Mouse (Mus musculus): ENCODE measurements around the gene Bcl11a.

Bcl11a gene

DNA sequence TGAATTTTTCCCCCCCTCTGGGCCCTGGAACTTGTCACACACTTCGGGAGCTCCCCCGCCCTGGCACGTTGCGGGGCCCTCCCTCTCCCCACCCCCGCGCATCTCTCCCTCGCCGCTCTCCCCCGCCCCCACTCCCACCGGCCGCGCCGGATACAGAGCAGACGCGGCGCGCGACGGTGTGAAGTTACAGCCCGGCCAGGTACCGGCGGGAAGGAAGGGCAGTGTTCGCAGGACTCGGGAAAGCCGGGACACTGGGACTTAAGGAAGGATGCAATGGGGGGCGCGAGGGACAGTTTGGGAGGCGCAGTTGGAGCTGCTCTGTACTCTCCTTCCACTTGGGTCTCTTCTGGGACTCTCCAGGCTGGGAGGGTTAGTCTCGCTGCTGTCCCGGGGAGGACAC, 2.7 kb downstream of the Bcl11a start:
- DNase-seq, result peak; percentile 33 to 51

DNA sequence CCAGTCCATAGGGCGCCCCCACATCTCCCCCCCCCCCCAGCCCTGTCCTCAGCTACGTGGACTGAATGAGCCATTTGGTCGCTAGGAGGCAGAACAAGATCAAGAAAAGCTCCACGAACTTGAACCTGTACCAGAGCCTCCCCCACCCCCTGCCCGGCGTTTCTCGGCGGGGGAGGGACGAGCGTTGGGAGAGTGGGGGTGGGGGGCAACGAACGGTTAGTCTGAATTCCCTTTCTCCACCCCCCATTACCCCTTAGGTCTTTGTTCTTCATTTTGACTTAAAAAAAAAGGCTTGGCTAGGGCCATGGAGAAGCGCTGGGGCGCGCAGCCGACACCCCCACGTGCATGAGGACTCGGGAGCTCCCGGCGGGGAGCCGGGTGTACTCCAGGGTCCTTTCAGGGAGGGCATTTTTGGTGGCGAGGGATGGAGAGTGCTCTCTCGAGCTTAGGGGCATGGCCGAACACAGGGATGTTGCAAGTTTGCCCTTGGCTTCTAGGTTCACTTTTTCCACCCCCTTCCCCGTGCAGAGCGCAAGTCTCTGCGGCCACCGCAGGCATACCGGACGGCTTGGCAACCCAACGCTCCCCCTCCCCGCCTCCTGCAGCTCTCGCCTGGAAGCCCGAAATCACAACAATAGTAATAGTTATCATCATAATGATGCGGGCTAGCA, 3.3 kb downstream of the Bcl11a start:
- peak; percentile 58 to 70 for DNase-seq

DNA sequence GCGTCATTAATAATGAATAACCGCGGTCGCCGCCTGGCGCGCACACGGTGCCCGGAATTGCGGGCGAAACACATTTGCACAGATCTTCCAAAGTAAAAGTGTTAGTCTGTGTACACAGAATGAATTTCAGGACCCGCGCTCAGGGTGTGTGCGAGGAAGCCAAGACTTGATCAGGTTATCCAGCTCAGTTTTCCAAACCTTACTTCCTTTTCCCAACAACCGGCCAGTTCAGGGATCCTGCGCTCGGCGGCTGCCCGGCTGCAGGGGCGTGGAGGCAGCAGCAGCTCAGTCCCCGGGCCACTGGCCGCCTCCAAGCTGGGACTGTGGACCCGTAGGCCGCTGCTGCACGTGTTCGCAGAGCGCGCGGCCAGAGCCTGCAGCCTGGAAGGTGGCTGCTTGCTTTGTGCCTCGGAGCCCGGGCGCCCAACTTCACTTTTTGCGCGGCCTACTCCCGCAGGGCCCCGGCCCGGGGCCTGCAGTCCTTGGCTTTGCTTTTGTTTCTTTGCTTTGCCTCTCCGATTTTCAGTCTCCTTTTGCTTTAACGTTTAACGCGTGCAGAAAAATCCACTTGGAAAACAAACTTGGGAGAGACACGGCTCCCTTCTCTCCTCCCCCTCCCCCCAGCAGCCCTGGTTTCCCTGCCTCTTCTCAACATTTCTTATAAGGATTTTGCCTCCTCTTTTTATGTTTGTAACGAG, 4.0 kb downstream of the Bcl11a start:
- peak; percentile 44 to 53 for DNase-seq

DNA sequence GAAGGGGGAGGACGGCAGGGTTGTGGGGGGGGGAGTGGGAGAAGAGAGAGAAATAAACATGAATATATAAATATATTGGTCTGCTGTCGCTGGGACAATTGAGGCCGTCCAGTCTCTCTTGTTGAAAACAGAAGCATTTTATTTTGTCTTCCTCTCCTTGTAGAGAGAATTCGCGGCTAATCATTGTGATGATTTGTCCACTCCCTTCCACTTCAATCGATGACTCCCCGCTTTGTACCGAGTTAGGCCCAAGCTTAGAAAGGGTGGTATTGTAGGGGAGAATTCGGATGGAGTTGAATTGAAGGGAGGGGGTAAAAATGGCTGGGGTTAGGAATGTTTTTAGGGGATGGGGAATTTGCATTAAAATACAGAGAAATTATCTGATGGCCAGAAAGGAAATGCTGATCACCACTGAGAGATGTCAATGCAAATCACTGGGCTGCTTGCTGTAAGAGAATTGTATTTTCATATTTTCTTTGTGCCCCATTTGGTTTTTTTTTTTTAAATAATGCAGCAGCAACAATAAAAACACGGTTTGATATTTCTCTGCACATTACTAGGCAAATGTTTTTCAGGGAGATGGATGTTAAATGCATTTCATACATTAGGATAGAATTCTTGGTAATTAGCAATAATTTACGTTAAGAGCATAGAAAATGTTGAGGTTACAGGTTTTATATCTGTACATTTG, 4.7 kb downstream of the Bcl11a start:
- no peak for DNase-seq

DNA sequence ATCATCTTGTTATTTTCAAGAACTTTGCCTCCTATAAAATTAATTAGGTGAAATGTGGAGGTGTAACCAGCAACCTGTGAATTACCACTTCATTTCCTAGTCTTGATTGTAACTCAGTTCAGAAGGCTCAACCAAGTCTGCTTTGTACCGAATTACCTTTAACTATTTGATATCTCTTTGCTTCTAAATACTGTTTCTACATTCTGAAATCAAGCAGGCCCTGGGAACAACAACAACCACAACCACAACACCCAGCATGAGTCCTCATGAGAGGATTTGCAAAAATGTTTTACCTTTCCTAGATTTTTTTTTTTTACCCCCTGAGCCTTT, 5.2 kb downstream of the Bcl11a start:
- DNase-seq, result no peak

DNA sequence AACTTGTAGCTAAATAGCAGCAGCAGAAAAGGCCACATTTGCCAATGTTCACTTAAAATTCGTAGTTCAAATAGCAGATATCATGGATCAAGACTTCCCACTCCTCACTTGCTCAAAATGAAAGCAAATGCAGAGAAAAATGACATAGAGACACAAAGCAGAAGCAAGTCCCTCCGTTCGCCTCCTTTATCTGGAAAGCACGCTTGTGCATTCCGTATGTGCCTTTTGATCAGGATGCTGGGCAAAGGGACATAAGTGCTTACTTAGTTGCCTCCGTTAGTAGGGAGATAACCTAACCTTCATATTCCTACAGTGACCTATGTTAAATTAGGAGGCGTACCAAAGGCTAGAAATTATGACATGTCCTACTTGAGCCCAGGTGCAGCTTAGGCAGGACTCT, 5.6 kb downstream of the Bcl11a start:
- DNase-seq, result no peak

DNA sequence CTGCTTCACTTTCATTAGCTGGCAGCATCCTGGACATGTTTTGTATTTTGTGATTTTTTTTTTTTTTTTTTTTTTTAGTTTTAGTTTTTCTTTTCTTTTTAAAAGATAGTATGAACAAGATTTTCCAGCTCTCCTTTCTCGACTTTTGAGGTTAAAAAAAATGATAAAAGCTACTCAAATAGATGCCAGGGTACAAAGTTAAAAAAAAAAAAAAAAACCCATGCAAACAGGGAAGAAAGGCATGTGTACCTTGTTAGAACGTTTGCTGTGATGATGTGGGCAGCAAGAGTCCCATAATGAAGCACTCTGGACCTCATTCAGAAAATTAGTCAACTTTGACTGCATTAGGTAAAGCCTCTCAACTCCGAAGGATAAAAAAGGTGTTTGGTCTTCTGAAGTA, 6.2 kb downstream of the Bcl11a start:
- no peak for DNase-seq

DNA sequence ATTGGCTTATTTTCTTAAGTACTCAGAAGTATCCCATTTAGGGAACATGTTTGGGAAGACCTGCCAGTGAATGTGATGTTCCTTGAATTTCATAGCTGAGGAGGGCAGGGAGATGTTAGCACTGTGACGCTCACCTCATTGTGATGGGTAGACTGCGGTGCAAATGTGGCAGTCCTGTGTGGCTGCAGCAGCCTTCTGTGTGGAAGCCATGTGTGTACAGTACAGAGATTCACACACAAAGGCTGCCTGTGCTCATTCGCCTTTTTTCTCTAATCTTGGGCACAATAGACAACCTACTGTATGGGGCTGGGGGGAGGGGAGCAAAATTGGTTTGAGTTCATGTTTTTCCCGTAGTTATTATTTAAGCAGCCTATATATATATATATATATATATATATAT, 6.7 kb downstream of the Bcl11a start:
- DNase-seq, result no peak

DNA sequence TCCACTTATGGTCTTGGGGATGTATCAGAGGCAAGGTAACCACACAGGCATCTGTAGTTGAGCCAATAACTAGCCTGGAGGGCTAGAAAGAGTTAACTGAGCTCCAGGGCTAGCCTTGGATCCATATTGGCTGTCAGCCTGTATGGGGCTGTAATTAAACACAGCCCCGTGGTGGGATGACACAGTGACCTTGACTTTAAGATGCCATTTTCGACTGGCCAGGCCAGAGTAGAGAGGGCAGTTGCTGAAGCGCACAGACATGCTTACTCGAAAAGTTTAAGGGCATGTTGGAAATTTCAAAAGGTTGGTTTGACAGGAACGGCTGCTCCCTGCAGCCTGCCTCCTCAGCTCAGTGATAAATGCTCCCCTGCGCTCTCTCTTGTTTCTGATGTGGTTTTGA, 8.1 kb downstream of the Bcl11a start:
- no peak for DNase-seq

DNA sequence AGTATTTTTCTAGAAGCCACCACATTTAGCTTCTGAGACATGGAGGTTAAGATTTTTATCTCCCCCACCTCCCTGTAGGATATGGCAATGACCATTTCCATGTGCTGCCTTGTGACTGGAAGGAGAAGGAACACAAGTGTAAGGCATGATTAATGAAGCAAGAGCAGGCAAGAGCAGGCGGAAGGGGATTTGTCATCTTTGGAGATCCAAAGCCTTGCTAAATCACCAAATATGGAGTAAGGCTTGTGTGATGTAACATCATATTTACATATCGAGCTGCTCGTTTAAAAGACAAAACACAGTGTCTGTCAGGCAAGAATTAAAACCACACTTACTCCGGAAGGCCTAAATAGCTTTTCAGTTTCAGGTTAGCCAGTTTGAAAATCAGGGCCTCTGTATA, 9.2 kb downstream of the Bcl11a start:
- no peak for DNase-seq

DNA sequence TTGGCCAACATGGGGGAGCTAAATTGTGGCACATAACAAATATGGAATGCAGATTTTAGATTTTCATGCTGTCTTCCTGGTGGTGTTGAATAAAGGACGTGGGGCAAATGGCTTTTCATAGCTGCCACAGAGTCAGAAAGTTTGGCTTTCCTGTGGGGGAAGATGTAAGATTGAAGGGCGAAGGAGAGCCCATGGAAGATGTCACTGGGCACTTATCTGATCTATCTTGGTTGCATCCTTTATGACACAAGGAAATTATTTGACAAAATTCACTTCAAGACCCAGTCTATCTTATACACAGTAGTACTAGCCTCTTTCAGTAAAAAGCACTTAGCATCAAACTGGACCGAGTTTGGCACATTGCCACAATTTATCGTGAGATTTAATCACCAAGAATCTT, 12.6 kb downstream of the Bcl11a start:
- DNase-seq, result no peak

DNA sequence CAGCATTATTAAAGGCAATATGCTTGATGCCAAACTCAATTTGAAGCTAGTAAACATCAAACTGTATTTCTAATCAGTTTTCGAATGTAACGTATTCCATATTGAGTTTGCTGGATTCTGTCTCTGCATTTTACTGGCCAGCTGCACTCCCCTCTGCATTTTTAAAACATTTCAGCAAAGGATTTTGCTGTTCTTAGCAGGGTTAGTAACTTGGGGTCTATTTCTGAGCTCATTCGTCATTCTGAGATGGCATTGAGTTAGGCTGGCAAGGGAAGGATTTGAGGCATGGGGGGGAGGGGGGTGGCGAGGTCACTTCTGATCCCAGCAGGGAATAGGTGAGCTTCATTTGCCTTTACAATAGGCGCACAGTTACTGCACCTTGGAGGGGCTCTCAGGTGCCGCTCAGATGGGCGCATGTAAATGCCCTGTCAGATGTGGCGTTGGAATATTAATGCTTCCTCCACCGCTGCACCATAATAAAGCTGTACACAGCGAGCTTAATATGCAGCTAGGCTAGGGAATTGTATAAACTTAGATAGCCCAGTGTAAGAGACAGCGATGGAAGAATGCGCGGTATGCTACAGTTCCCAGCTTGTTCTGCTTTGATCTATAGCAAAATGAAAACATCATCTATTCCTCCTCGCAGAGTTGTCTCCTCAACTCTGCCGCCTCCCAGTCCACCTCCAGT, 13.7 kb downstream of the Bcl11a start:
- no peak for DNase-seq

DNA sequence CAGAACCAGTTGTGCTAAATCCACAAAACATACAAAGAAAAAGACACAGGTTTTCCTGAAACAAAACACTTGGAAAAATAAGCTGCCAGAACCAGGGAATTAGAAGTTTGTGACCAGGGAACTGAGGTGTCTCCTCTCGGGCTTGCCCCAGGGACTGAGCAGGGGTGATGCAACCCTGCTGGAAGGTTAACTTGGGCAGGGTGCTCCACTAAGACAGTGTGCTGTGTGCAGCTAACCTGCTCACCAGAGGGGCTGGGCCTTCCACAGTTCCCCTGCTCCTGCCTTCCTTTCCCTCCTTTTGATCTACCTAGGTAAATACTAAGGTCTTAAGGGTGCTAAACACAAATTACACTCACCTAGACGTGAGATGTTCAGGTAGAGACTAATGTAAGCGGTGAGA, 14.8 kb downstream of the Bcl11a start:
- no peak for DNase-seq

DNA sequence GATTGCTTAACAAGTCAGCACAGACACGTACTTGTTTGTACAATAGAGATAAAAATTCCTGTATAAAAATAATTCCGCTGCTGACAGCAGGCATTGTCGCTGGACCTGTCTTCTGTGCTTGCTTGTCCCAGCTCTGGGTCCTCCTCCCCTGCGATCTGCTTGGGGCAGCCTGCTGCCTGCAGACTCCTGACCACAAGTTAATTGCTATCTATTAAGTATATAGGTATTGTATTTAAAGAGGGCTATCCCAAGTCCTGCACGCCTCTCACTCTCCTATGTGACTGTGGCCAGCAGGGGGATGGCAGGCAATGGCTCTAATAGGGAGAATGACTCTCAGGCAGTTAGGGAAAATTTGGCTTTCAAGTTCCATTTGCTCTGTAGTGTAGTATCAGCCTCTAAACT, 16.2 kb downstream of the Bcl11a start:
- DNase-seq, result no peak

DNA sequence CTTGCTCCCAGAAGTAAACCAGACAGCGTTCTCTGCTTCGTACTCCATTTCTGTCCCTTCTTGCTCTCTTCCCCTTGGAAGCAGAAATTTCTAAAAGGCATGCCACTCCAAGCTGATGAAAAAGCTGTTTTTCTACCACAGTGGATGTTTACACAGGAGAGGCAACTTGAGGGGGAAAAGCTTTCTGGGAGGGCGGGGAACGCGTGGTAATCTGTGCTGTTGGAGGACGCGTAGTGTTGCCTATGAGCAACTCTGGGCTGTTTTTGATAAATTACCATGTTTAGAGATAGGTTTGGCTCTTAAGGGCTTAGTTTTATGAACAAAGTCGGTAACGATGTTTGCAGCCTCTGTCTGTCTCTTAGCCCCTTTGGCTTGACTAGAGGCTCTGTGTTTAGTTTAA, 17.4 kb downstream of the Bcl11a start:
- DNase-seq, result no peak

DNA sequence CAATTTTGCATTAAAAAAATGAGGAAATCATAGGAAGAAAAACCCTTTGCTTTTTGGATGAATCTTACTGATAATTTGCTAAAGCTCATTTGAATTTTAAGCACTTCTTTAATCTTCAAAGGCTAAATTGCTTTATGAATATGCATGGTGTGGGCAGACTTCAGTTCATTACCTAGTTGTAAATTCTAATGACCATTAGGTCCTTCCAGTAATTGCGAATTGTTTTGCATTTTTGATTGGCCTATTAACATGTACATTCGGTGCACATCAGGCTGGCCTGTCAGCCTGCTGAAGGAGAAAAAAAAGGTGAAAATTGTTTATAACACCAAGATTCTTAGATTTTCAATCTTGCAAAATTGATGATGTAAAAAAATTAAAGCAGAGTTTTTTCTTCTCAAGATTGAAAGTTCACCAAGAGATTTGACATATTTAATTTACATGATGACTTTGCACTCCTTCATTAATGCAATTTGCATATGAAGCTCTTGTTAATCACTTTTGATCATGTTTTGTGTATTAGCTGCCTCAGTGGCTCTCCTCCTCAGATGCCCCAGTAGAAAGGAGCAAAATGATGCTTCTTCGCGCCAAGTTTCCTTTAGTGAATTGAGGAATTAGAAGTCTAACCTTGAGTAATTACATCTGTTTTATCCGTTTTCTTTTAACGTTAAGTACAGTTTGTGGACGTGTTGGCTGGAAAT, 17.9 kb downstream of the Bcl11a start:
- DNase-seq, result no peak

DNA sequence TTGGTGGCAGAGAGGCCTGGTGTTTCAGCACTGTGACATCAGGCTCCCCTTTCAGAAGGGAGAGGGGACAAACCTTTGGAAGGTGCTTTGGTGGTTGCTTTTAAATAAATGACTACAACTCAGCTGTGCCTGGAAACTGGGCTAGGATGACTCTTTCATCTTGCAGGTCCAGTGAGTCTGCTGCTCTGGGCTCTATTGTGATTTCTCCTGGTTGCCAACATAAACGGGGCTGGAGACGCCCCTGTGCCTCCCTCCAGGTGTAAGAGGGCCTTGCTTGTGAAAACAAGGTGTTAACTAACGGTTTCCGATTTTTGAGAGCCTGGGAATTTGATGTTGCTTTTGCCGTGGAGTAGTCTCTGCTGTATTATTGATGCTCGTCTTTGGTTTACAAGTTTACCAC, 18.6 kb downstream of the Bcl11a start:
- no peak for DNase-seq

DNA sequence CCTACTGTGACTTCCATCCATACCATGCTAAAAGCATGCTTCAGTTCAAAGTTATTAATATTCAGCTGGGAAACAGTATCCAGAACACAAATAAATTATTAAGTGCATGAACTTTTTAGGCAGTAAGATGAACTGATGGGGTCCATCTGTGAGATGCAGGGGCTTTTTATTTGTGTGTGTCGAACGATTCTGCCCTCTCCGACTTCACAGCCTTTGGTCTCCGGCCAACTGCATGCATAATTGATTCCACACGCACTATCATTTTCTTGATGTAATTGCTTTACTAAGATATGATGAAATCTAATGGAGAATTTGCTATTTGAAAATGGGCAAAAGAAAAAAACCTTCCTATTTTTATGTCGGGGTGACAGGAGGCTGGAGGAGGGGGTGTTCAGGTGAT, 19.2 kb downstream of the Bcl11a start:
- no peak for DNase-seq

DNA sequence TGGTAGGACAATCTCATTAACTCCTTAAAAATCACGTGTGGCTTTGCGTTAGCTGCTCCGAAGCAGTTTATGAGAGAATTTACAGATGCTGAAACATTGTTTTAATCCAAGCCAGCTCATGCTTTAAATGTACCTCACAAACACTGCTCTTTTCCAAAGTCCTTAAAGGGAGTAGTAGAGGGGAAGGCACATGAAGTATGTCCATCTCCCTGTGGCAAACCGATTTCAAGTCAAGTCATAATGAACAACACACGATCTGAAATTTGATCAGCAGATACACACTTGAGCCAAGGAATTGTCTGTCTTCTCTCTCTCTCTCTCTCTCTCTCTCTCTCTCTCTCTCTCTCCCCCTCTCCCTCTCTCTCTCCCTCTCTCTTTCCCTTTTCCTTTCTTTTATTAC, 20.2 kb downstream of the Bcl11a start:
- DNase-seq, result no peak

DNA sequence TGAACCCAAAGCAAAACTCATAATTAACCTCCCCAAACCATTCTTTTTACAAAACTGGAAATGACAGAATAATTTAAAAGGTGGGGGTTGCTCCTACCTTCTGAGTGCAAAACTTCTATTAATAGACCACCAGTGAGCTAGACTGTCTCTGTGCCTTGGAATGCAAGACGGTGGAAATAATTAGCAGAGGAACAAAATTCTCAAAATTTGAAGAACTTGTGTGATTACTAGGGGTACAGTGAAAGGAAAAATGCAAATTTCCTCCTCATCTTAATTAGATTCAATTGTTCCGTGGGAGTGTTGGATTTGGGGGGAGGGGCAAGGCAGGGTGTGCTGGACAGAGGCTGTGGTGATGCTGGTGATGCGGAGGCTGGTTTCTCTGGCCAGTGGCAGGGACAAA, 20.8 kb downstream of the Bcl11a start:
- DNase-seq, result no peak

DNA sequence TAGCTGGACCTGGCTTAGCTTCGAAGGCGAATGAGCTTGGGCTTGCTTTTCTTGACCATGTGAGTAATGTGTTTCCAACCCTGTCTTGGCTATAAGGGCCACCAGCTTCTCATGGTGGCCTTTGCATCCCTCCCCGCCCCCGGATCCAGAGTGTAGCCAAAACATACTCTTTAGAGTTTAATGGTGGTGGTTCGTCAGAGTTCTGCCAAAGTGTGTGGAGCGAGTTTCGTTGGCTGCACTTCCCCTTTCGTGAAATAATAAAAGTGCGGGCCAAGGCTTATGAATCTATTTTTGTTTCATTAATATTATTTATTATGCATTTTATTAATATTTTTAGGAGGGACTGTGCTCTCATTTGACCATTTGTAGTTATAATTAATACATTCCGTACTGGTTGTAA, 21.4 kb downstream of the Bcl11a start:
- no peak for DNase-seq

DNA sequence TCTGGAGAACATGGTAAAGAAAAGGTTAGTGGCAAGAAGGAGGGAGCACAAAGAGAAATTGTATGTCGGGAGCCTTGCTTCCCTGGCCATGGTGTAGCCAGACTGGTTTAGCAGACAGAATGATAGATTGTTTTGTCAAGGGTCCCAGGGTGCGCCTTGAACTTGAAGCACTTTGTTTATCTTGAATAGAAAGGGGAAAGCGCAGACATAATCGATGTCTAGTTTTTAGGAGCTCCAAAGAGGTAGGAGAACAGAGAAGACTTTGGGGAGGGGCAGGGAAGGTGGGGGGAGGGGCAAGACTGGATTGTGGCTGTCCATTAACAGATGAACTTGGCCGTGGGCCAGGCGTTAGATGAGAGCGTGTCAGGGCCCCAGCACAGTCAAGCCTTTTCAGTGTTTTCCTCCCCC, 22.0 kb downstream of the Bcl11a start:
- DNase-seq, result peak in 1 of 2 experiments; percentile 27

DNA sequence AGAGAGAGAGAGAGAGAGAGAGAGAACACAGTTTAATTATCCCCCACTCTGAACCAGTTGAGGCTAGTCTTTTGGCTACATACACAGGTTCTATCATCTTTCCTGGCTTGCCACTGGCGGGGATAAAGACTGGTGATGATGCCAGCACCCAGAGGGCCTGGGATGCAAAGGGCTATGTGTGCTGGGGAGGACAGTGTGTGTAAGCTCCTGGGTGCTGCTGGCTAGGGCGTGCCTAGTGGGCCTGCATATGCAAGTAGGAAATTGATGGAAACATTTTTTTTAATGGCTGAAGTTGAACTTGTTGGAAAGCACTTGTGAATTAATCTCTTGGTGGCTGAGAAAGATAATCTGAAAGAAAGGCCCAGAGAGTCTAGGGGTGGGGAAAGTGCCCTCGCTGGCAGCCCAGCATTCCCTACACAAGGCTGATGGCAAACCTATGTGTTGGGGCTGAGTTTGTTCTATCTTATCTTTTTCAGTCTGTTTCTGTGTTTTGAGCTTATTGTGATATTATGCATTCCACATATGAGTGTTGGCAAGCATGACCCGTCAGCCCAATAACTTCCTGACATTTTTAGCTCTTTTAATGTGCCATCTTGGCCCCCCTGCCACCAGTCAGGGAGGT, 22.7 kb downstream of the Bcl11a start:
- no peak for DNase-seq

All from cerebellum, postnatal 25 days (tissue).